26 mouse cellular contexts compared by ENCODE assay signal in genomic region chr8:49030255-49030654, GRCm38 (mm10).
"Had no signal": no experiment of that assay in that cellular context is flagged by ENCODE, and none has a peak within 500 bp of the region (broad histone marks: within the 10 kb centered on the region; RNA-seq: fewer than 3 reads in every experiment).

No protein-coding gene starts in this region.

- H3K4me1 ChIP-seq: heart, embryonic 12.5 days; hindbrain, embryonic 12.5 days; kidney, embryonic 15.5 days; limb, embryonic 13.5 days; limb, embryonic 15.5 days; liver, embryonic 12.5 days had no signal

- H3K9me3 ChIP-seq: heart, embryonic 12.5 days; hindbrain, embryonic 10.5 days; hindbrain, embryonic 12.5 days; kidney, embryonic 15.5 days; limb, embryonic 13.5 days; limb, embryonic 15.5 days; liver, embryonic 12.5 days had no signal

- ATAC-seq: hindbrain, embryonic 16.5 days; intestine, embryonic 16.5 days; liver, embryonic 12.5 days had no signal

- H3K27me3 ChIP-seq: heart, embryonic 12.5 days; hindbrain, embryonic 12.5 days; kidney, embryonic 15.5 days; limb, embryonic 15.5 days; liver, embryonic 12.5 days had no signal

- H3K4me3 ChIP-seq: heart, adult 2 months; heart, embryonic 12.5 days; hindbrain, embryonic 10.5 days; hindbrain, embryonic 12.5 days; kidney, embryonic 15.5 days; limb, embryonic 13.5 days; limb, embryonic 15.5 days; liver, embryonic 12.5 days had no signal

- H3K27ac ChIP-seq: heart, adult 2 months; hindbrain, embryonic 10.5 days; hindbrain, embryonic 12.5 days; hindbrain, embryonic 14.5 days; kidney, embryonic 15.5 days; kidney, postnatal 0 days; limb, embryonic 13.5 days; limb, embryonic 15.5 days; liver, embryonic 12.5 days; liver, embryonic 14.5 days had no signal

- H3K4me2 ChIP-seq: heart, embryonic 12.5 days; hindbrain, embryonic 12.5 days; hindbrain, embryonic 14.5 days; kidney, embryonic 15.5 days; limb, embryonic 13.5 days; limb, embryonic 15.5 days; liver, embryonic 12.5 days had no signal

- H3K36me3 ChIP-seq: heart, embryonic 12.5 days; hindbrain, embryonic 10.5 days; hindbrain, embryonic 12.5 days; kidney, embryonic 15.5 days; limb, embryonic 13.5 days; limb, embryonic 15.5 days; liver, embryonic 12.5 days had no signal

- DNase-seq: gastrocnemius, postnatal 14 days; gastrocnemius, postnatal 36 days; heart, adult 11 months; heart, adult 2 months; heart, postnatal 10 days; heart, postnatal 4 days; kidney, adult 11 months; kidney, adult 2 months; kidney, adult 9 months; kidney, postnatal 14 days; kidney, postnatal 36 days; layer of hippocampus, adult 9-11 months; layer of hippocampus, postnatal 36 days; left cerebral cortex, postnatal 4 days had no signal

- H3K9ac ChIP-seq: heart, embryonic 12.5 days; hindbrain, embryonic 12.5 days; hindbrain, embryonic 14.5 days; kidney, embryonic 15.5 days; limb, embryonic 13.5 days; limb, embryonic 15.5 days; liver, embryonic 12.5 days; liver, embryonic 14.5 days had no signal
